Mouse (Mus musculus): ENCODE results near the gene Slc35a3.
"Not testable (repeated sequence)": the region's sequence is repeated elsewhere in the genome, so short reads cannot be mapped to it uniquely, and the experiment has no call there.

The Slc35a3 gene

DNA sequence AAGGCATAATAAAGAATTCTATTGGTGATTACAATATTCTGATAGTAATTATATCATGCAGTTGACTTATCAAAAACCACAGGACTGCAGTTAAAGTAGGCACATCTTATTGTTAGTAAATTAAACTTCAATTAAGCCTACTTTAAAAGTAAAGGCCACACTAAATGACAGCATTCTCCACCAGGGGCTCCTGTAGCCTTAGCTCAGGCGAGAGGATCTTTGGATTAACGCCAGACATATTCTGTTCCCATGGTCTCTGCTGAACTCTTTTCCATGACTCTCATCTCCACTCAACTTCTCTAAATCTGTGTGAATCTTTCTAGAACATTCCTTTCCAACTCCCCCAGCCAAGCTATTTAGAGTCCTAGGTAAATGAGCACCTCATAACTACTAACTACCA is 13.8 kb downstream of the Slc35a3 start:
- DNase-seq: no peak

DNA sequence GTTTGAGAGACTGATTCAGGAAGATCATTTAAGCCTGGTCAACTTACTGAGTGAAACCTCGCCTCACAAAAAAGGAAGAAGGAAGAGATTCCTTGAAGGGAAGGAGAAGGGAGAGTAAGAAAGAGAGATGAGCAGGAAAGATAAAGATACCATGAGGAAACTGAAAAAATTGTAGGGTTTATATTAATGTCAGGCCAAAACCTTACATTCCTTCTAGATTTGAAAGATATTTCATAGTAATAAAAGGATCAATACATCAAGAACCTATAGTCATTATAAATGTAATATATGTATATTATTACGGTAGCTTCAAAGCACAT is 17.0 kb downstream of the Slc35a3 start:
- no peak for DNase-seq

DNA sequence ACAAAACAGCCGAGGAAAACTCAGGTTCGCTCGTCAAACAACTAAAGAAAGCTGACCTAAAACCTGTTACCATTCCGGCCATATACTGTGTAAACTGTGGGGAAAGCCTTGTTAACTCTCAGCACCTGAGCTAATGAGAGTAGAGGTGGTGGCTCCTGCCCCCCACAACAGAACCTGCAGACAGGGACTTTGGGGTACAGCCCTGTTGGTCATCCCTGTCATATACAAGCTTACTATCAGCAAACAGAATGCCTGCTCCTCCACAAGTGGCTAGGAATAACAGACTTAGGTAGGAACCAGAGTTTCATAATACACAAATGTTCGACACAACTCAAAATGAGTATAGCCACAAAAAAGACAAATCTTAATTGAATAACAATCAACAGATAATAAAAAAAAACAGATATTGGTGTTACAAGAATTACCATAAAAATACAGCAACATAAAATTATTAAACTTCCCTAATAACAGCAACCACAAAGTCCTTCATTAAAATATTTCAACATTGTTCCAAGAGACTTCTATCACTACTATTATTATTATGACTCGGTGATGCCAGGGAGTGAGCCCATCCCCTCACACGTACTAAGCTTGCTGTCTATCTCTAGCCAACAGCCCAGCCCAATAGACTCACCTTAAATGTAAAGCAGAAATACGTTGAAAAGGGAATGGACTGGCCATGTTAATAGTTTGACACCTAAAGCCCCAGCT is 17.5 kb downstream of the Slc35a3 start:
- DNase-seq: no peak

DNA sequence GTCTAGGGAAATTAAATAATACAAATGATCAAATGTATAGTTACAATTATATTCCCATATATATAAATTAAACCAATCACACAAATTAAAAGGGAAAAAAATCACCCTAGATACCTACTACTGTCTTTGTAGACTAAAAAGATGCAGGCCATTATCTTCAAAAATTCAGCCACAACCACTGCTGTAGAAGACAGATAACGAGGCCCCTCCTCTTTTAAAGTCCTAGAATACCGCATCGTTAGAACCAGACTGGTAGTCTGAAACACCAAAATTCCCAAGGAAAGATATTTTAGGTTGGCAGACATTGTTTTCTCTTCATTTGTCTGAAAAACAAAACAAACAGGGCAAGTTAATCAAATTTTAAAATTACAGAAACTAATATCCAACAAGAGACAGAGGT is 18.3 kb downstream of the Slc35a3 start:
- no peak for DNase-seq

DNA sequence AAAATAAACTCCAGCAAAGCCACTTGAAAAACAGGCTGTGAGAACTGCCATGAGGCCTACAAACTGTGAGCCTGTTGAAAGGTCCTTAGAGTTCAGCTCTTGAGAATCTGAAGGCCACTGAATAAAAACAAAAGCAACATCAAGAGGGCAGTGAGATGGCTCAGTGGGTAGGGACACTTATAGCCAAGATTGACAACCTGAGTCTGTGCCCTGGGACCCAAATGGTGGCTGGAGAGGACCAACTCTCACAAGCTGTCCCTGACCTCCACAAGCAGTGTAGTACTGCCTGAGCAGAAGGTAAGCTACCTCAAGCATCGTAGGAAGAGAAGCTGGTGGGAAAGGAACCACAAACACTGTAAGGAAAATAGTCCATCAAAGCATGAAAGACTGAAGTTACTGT is 31.5 kb downstream of the Slc35a3 start, which contains the start of gene Gm43191:
Gene Gm43191, minus strand, starts transcription at position 101 of the 400 bp plus-strand sequence.
- DNase-seq: no peak

DNA sequence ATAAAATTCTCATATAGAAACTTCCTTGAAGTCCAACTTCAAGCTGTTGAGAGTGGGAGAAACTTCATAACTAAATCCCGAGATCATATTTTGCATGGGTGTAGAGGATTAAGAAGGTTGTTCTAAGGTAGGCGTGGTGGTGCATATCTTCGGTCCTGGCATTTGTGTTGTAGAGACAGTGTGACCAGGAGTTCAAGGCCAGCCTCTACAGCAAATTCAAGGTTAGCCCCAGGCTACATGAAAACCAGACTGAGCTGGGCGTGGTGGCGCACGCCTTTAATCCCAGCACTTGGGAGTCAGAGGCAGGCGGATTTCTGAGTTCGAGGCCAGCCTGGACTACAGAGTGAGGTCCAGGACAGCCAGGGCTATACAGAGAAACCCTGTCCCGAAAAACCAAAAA is 48.4 kb downstream of the Slc35a3 start:
- not testable (repeated sequence) for DNase-seq

DNA sequence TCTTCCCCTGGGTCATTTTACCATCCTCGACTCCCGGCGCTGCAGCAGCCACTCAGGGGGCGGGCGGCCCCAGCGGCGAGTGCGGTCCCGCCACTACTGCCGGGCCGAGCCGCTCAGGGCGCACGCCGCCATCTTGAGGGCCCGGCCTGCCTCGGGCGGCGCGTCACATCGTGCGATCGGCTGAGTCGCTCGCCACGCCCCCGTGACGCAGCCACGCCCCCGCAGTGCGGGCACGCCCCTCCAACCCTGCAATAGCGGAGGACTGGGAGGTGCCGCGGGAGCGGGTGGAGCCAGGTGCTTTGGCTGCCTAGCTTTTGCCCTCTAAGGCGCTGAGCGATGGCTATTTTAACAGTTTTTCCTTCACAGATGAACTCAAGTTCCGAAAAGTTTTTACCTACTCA is 50.2 kb downstream of the Slc35a3 start, which contains the start of gene Mfsd14a:
Gene Mfsd14a, minus strand, starts transcription at position 215 of the 401 bp plus-strand sequence.
- peak; percentile 98 to 99 for DNase-seq

DNA sequence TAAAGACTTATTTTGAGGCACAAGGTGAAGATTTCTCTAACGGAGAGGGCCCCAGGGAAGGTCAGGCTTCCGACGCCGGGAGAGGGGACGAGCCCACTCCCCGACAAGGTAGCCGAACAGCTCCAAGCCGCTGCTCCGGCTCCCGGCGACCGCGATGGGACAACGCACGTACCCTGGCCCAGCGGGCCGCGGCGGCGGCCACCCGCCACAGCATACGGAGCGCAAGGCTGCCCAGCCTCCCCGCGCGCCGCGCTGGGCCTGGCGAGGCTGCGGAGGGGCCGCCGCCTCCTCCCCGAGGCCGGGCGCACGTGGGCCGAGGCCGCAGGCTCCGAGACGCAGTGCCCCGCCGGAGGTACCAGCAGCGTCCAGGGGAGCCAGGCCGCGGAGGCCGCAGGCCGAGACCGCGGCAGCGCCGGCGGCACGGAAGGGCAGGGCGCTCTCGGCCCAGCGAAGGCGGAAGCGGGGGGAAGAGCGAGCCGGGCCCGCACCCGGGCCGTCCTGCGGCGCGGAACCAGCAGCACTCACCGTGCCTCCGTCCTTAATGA is 50.7 kb downstream of the Slc35a3 start:
- DNase-seq: no peak

DNA sequence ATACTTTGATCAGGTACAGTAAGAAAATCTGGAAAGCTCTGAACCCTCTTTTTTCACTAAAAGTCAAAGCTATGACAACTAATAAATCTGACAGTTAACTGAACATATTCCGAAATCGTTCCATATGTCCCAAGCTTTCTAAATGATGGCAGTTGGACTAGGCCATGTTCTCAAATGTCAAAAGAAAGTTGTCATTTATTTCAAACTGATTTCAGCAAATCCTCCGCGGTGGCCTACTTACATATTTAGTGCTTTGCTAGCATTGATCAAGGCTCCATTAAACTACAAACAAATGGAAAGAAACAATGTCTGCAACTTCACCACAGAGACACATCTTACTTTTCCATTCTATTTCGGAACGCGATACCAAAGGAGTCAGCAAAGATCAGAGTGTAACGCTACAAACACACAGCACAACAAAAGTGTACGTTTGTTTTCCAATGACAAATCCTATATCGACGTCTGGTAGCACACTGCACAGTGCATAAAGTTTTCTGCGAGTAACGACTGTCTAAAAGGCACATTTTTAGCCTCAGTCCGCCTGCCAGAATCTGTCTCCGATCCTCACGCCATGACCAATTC is 51.3 kb downstream of the Slc35a3 start:
- DNase-seq: no peak

DNA sequence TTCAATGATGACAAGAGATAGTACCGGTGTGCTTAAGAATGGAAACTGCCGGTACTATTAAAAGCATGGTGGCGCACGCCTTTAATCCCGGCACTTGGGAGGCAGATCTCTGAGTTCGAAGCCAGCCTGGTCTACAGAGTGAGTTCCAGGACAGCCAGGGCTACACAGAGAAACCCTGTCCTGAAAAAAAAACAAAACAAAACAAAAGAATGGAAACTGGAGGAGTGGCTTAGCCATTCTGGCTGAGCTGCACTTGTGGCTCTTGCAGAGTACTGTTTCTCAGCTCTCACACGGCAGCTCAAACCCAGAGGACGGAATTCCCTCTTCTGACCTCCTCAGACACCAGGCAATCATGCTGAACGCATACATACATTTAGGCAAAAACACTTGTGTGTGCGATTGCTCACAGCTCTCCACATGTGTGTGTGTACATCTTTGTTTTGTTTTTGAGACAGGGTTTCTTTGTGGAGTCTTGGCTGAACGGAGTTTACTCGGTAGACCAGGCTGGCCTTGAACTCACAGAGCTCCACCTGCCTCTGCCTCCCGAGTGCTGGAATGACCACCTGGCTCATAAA is 52.7 kb downstream of the Slc35a3 start:
- DNase-seq: no peak

DNA sequence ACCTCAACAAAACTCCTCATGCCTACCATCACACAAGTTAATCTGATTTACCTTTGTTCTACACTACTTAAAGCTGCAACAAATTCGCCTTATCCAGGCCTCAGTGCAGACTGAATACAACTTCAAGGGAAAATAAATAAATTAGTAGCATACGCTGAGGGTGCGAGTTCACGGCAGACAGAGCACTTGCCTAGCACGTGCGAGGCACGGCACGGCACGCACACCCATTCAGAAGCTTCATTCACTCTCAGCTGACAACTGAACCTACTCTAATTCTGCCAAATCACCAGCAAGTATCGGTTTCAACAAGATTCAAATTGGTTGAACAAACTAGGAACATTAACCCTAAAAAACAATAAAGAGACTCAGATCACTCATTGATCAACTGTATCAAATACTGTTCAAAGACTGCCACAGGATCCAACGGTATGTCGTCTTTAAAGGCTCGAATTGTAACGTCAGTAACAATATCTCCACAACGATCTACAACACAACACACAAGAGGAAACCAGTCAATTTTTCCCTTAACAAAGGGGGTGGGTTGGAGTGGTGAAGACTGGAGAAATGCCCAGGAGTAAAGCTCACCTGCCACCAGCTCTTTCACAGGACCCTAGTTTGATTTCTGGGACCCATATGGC is 53.6 kb downstream of the Slc35a3 start:
- no peak for DNase-seq

DNA sequence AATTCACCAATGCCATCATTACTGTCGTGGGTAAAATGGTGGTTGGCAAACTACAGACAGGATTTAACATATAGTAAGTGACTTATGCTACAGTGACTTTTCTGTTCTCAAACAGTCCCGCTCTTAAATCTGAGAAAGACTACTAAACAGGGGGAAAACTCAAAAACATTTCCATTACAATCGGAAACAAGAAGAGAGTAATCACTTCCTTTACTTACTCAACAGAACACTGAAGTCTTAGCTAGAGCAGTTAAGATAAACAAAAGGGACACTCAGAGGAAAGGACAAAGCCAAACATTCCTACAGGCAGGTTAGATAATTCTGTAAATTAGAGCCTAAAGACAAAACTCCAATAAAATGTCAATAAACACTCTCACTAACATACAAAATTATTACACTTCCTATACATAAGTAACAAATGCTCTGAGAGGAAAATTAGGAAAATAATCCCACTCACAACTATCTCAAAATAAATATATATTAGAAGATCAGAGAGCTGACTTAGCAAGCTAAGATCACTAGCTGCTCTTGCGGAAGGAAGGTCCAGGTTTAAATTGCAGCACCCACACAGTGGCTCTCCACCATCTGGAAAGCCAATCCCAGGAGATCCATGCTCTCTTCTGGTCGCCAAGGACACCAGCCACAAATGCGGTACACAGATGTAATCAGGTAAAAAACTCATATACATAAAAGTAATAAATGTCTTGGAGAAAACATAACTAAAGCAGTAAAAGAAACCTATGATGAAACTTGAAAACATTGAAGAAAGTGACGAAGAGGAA is 56.3 kb downstream of the Slc35a3 start:
- no peak for DNase-seq

DNA sequence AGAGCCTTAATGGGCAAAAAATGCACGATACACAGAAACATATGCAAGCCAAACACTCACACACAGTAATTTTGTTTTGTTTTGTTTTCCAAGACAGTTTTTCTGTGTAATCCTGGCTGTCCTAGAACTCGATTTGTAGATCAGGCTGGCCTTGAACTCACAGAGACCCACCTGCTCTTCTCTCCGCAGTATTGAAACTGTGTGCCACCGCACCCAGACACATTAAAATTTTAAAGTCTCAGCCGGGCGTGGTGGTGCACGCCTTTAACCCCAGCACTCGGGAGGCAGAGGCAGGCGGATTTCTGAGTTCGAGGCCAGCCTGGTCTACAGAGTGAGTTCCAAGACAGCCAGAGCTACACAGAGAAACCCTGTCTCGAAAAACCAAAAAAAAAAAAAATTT is 58.6 kb downstream of the Slc35a3 start:
- DNase-seq: not testable (repeated sequence)

DNA sequence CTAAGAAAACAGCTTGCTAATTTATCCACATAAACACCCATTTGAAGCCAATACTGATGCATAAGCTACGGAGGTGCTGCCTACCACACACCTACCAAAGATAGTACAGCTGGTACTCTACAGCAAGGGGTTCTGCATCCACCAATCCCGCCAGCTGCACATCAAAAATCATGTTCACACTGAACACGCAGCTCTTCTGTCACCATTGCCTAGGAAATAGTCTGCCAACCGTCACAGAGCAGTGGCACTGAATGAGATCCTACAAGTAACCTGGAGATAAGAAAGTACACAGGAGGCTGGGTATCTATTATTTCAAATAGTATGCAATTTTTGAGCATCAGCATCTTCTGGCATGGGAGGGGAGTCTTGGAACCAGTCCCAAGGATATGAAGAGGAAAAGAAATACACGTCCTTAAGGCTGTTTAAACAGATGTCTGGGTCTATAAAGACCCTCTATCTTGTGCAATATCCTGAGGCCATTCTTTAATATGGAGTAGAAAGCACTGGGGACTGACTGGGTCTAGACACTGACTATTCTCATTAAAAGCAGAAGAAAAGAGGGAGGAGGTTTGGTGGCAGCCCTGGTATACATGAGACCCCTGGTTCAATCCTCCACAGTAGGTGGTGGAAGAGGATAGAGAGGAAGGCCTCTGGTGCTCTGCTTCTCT is 59.2 kb downstream of the Slc35a3 start:
- DNase-seq: no peak

DNA sequence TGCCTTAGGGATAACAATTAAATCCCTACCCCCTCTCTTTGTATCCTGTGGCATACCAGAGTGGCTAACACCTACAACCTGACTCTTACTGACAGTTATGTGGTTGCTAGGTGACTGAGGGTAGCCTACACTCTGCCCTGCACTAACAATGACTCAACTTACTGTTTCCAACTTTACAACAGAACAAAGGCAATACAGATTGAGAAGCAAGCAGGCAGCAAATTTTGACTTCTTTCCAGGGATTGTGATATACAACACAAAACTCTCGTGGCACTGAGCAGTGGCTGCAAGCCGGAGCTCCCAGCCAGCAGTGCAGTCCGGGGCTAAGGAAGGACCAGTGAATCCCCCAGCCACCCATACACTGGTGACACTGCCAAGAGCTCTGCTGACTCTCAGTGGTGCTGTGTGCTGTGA is 60.6 kb downstream of the Slc35a3 start:
- DNase-seq: no peak

DNA sequence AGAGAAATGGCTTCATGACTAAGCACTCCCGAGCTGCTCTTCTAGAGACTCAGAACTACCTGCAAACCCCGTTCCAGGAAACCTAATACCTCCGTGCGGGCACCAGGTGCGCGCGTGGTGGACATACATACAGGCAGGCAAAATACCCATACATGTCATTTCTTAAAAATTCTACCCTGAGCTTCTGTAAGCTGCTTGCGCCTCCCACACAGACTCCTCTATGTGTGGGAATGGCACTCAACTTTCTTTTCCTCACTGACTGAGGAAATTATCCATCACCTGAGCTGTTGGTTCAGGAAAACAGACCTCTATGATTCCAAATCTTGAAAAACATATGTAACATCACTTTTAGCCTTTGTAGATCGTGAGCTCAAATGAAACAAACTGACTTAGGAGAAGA is 61.9 kb downstream of the Slc35a3 start:
- DNase-seq: no peak

DNA sequence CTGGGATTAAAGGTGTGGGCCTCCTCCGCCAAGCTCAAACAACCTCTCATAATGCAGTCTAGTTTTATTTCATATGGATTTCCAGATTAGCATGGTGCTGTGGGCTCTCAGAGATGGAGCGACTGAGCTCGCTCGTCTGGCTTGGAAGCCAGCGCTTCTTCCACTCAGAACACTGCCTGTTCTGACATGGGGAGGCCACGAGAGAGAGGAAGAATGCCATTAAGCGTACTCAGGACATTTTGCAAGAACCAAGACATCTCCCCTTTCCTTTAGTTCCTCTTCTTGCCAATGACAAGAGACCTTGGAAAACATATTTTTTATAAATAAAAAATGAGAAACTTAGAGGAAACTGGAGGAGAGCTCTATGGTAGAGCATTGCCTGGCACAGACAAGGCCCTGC is 63.8 kb downstream of the Slc35a3 start:
- DNase-seq: no peak

DNA sequence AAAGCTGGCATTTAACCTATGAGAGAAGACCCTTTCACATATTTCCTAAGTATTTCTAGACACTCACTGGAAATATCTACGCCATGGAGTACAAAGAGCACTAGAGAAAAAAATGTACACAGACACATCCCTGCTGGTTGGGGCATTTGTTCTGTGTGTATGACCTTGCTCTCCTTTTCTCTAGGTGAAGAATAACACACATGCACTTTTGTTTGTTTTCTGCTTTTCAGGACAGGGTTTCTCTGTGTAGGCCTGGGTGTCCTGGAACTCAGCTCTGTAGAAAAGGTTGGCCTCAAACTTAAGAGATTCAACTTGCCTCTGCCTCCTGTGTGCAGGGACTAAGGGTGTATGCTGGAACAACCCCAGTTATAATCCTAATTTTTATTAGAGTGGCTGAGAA is 66.2 kb downstream of the Slc35a3 start:
- DNase-seq: no peak

DNA sequence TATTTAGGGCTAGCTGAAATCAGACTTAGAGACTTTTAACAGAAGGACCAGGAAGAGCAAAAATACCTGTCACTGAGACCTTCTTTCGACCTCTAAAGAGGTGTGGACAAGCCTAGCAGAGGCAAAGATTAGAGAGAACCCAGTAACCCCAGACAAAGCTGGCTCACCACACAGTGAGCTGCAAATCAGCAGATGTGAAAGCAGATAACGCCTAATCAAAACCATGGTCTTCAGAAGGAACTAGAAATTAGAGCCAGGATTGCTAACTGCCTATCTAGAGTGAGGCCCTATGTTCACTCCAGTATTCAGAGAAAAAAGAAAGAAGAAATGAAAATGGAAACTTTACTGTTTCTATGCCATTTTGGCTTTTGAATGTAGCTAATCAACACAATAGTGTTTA is 70.3 kb downstream of the Slc35a3 start:
- DNase-seq: no peak

DNA sequence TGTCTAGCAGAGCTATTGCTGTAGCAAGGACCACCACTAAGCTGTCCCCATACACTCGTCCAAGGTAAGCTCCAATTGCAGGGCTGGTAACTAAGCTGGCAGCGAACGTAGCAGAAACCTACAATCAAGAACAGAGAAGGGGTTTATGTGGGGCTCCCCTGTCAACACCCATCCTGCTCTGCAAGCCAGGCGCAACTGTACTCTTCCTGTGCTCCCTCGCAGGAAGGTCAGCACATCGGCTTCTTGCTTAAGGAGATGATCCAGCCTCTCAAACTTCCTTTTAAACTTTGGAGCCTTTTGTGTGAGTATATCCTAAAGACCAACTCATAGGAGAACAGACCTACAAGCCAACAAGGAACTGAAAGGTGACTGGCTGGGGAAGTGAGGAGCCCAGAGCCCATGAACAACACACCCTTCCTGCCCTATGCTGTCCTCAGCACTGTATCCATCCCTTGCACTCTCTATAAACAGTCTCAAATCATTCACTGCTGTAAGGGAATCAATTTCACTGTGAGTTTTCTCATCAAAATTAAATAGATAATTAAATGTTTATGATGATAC is 70.7 kb downstream of the Slc35a3 start:
- DNase-seq: no peak

DNA sequence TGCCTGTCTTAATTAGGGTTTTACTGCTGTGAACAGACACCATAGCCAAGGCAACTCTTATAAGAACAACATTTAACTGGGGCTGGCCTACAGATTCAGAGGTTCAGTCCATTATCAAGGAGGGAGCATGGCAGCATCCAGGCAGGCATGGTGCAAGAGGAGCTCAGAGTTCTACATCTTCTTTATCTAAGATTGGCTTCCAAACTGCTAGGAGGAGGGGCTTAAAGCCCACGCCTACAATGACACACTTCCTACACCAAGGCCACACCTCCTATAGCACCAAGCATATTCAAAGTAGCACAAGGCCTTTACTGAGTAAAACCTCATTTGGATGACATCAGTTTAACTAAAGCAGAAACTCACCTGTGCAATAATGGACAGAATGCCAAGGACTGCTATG is 72.6 kb downstream of the Slc35a3 start:
- DNase-seq: no peak

DNA sequence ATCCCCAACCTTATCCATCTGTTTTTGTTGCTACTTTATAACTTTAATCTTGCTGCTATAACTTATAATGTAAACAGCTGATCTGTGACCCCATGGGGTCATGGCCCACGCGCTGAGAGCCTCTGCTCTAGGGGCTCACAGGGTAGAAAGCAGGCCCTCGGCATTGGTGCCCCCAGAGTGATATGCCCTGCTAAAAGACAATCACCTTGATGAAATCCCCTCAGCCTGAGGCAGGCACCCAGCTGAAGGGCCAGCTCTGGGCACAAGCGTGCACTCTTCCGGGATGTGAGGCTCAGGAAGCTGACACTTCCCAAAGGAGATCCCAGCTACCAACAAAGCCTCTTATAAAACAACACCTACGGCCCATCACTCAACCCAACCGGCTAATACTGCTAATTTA is 74.1 kb downstream of the Slc35a3 start:
- DNase-seq: no peak
